Mouse (Mus musculus) embryonic fibroblast, embryonic 13.5 days (primary cell): Measurements from ENCODE around the gene Uap1.

Source experiments
- CTCF ChIP-seq: IDR thresholded peaks from 2 replicates; pipeline ENCODE4 v1.5.1; 2011; ENCODE audit warnings: mild to moderate bottlenecking, control low read depth, low read length, moderate library complexity, borderline replicate concordance; ENCODE audit not compliant: insufficient read depth
- POLR2A ChIP-seq: IDR thresholded peaks from 2 replicates; pipeline ENCODE4 v1.6.1; 2011; ENCODE audit warnings: low read depth, mild to moderate bottlenecking, control low read depth, low read length, moderate library complexity

DNA sequence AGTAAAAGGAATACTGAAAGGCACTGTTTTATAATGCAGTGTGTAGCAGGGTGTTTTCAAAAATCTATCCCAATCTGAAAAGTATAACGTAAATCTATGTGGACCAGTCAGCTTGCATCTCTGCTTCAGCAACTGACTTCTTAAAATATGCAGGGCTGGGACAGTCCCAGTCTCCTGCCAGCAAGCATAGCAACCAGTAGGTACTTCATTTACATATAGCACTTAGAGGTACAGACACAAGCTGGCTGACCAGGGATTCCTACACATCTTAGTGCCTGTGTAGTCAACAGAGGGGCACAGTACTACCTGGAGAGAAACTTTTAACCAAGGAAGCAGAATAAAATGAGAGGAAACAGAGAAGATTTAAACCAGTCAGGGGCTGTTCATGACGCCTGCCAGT, 22.2 kb downstream of the Uap1 start:
- TF ChIP-seq CTCF (no peak), POLR2A (no peak)
